Mouse (Mus musculus) CH12.LX (cell line): Measurements from ENCODE around the gene Ass1. TPM values are rescaled to one million over a fixed set of nuclear protein-coding genes. Genes with fewer than 3 reads are reported as not detected.

Source experiments
- DNase-seq: peaks from one replicate; pipeline ENCODE4 v3.0.0-alpha.2; 2013; ENCODE audit errors: extremely low read depth
- H3K27ac ChIP-seq: 2 replicates; pipeline ENCODE4 v1.5.1; 2012; ENCODE audit warnings: low read depth, mild to moderate bottlenecking, control low read depth, moderate library complexity; ENCODE audit not compliant: insufficient read depth
- H3K27me3 ChIP-seq: replicated peaks from 2 replicates; pipeline ENCODE3; 2012; ENCODE audit warnings: inconsistent platforms
- H3K36me3 ChIP-seq, 2 experiments: replicated peaks in 1 of 2; 2 replicates each; pipeline versions ENCODE3 to v1.6.1; 2012; ENCODE audit warnings: inconsistent platforms in 1 of 2, low read length in 1 of 2, mild to moderate bottlenecking in 1 of 2, mixed read lengths in 1 of 2, moderate library complexity in 1 of 2; ENCODE audit not compliant: control insufficient read depth in 1 of 2, insufficient read depth in 1 of 2
- H3K4me1 ChIP-seq, 2 experiments: 2 replicates each; pipeline ENCODE4 v1.6.1; 2012; ENCODE audit warnings: inconsistent platforms in 1 of 2, moderate library complexity in 1 of 2; ENCODE audit not compliant: insufficient read depth in 2 of 2, control insufficient read depth in 1 of 2
- H3K4me2 ChIP-seq: 2 replicates; pipeline ENCODE4 v1.6.1; 2012; ENCODE audit warnings: low read depth, mild to moderate bottlenecking, control low read depth; ENCODE audit not compliant: poor library complexity, insufficient read depth, severe bottlenecking
- H3K4me3 ChIP-seq, 3 experiments: fragments of 150-350 bp in 1 of 3; sonication (generic) in 1 of 3; replicated peaks in 1 of 3; 2 replicates each; pipeline versions ENCODE3 to v1.5.1; 2011 to 2012; ENCODE audit warnings: low read depth in 2 of 3, low read length in 2 of 3, mild to moderate bottlenecking in 2 of 3, moderate library complexity in 2 of 3, control low read depth in 1 of 3, improper control_type of control experiment in 1 of 3, inconsistent platforms in 1 of 3, mixed read lengths in 1 of 3; ENCODE audit not compliant: poor library complexity in 1 of 3
- H3K79me2 ChIP-seq: replicated peaks from 2 replicates; pipeline ENCODE4 v1.6.1; 2012; ENCODE audit warnings: mild to moderate bottlenecking, moderate library complexity; ENCODE audit not compliant: control insufficient read depth, poor library complexity, insufficient read depth, severe bottlenecking; ENCODE audit errors: extremely low read depth
- H3K9ac ChIP-seq: 2 replicates; pipeline ENCODE4 v1.6.1; 2012; ENCODE audit warnings: low read depth, mild to moderate bottlenecking, control low read depth, moderate library complexity; ENCODE audit not compliant: insufficient read depth
- H3K9me3 ChIP-seq: replicated peaks from 2 replicates; pipeline ENCODE3; 2012; ENCODE audit warnings: low read length, inconsistent platforms, mixed read lengths
- BHLHE40 ChIP-seq: IDR thresholded peaks from 2 replicates; pipeline ENCODE4 v1.6.1; 2011; ENCODE audit warnings: mild to moderate bottlenecking, low read depth, low read length, improper control_type of control experiment
- CTCF ChIP-seq, 2 experiments: IDR thresholded peaks in 1 of 2; conservative IDR thresholded peaks in 1 of 2; 2 replicates each; pipeline ENCODE4 v1.5.1; 2011 to 2012; ENCODE audit warnings: low read depth in 2 of 2, low read length in 2 of 2, improper control_type of control experiment in 1 of 2, inconsistent platforms in 1 of 2, mild to moderate bottlenecking in 1 of 2, moderate library complexity in 1 of 2
- E2F4 ChIP-seq: IDR thresholded peaks from 2 replicates; pipeline ENCODE4 v1.6.1; 2011; ENCODE audit warnings: low read depth, low read length, improper control_type of control experiment; ENCODE audit not compliant: insufficient replicate concordance
- GABPA ChIP-seq: IDR thresholded peaks from 2 replicates; pipeline ENCODE4 v1.6.1; 2012; ENCODE audit warnings: low read depth, low read length, improper control_type of control experiment, inconsistent platforms; ENCODE audit not compliant: insufficient replicate concordance
- HCFC1 ChIP-seq: IDR thresholded peaks from 2 replicates; pipeline ENCODE4 v1.6.1; 2012; ENCODE audit warnings: low read depth, mild to moderate bottlenecking, inconsistent platforms, low read length, improper control_type of control experiment
- JUND ChIP-seq: conservative IDR thresholded peaks from 2 replicates; pipeline ENCODE4 v1.6.1; 2011; ENCODE audit warnings: low read depth, low read length, improper control_type of control experiment
- MAX ChIP-seq: IDR thresholded peaks from 2 replicates; pipeline ENCODE4 v1.6.1; 2011; ENCODE audit warnings: low read length, improper control_type of control experiment
- MEF2A ChIP-seq: IDR thresholded peaks from 2 replicates; pipeline ENCODE4 v1.6.1; 2014; ENCODE audit warnings: low read depth, mild to moderate bottlenecking, inconsistent platforms, low read length, improper control_type of control experiment, borderline replicate concordance
- MYC ChIP-seq: IDR thresholded peaks from 2 replicates; pipeline ENCODE4 v1.6.1; 2011; ENCODE audit warnings: low read depth, mild to moderate bottlenecking, improper control_type of control experiment, low read length
- NRF1 ChIP-seq: IDR thresholded peaks from 2 replicates; pipeline ENCODE4 v1.6.1; 2014; ENCODE audit warnings: low read depth, mild to moderate bottlenecking, inconsistent platforms, low read length, improper control_type of control experiment, moderate library complexity
- RAD21 ChIP-seq: IDR thresholded peaks from 2 replicates; pipeline ENCODE4 v1.6.1; 2011; ENCODE audit warnings: low read depth, mild to moderate bottlenecking, low read length, improper control_type of control experiment, moderate library complexity
- SIN3A ChIP-seq: IDR thresholded peaks from 2 replicates; pipeline ENCODE4 v1.6.1; 2012; ENCODE audit warnings: low read length, improper control_type of control experiment, inconsistent platforms
- SMC3 ChIP-seq: IDR thresholded peaks from 2 replicates; pipeline ENCODE4 v1.6.1; 2011; ENCODE audit warnings: low read depth, low read length, improper control_type of control experiment
- TBP ChIP-seq: conservative IDR thresholded peaks from 2 replicates; pipeline ENCODE4 v1.6.1; 2011; ENCODE audit warnings: low read depth, low read length, improper control_type of control experiment
- TCF12 ChIP-seq: IDR thresholded peaks from 2 replicates; pipeline ENCODE4 v1.6.1; 2014; ENCODE audit warnings: low read depth, mild to moderate bottlenecking, inconsistent platforms, low read length, improper control_type of control experiment
- USF1 ChIP-seq: IDR thresholded peaks from 2 replicates; pipeline ENCODE4 v1.6.1; 2014; ENCODE audit warnings: low read depth, mild to moderate bottlenecking, inconsistent platforms, low read length, improper control_type of control experiment
- USF2 ChIP-seq: conservative IDR thresholded peaks from 2 replicates; pipeline ENCODE4 v1.6.1; 2011; ENCODE audit warnings: low read depth, low read length, improper control_type of control experiment
- ZKSCAN1 ChIP-seq: IDR thresholded peaks from 2 replicates; pipeline ENCODE4 v1.6.1; 2012; ENCODE audit warnings: low read depth, inconsistent platforms, low read length, improper control_type of control experiment, borderline replicate concordance
- ZNF384 ChIP-seq: IDR thresholded peaks from 2 replicates; pipeline ENCODE4 v1.6.1; 2012; ENCODE audit warnings: low read depth, low read length, improper control_type of control experiment, inconsistent platforms
- dilution Hi-C: fragments of 300-500 bp; cut with MboI; formaldehyde crosslinking; loops from 2 replicates; pipeline ENCODE4 v1.14.3; 2020; ENCODE audit warnings: low sequenced_read_pairs; ENCODE audit not compliant: extremely low pct_unique_long_range_greater_than_20kb, extremely low pct_ligation_motif_present
- in situ Hi-C: fragments of 300-500 bp; cut with MboI; formaldehyde crosslinking; loops from 3 replicates; pipeline ENCODE4 v1.14.3; 2019; ENCODE audit warnings: low sequenced_read_pairs, low pct_ligation_motif_present, low pct_unique_long_range_greater_than_20kb, mixed read lengths
- polyA plus RNA-seq: library from polyadenylated mRNA; unstranded; fragments of >175 nt; gene quantifications from 2 replicates; pipeline ENCODE4 v1.2.1, GENCODE M21; 2012; ENCODE audit warnings: low read depth; ENCODE audit not compliant: insufficient read length
- total RNA-seq, 2 experiments: library from RNA; depleted of rRNA; stranded (reverse); fragments of 300-350 nt in 1 of 2; fragments of >200 nt in 1 of 2; gene quantifications; 2 replicates each; pipeline ENCODE4 v1.2.3; 2012 to 2014

The Ass1 gene
- total and polyA plus RNA-seq, 3 experiments = 45.1 to 211 (median 87.8) TPM

DNA sequence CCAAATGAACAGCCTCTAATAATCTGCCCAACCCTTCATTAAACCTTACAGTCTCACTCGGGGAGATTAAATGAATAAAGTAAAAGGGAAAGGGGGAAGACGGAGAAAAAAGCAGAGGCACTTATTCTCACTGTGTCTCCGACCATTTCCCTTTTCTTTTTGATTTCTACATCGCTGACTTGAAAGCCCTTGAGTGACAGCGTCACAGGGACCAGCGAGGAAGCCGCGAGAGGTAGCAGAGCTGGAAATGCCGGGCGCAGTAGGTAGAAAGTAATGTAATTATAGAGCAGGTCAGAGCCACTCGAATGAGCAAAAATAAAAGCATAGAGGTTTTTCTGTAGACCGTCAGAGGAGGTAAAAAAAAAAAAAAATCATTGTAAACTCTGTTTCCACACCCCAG lies 46.5 kb downstream of the Ass1 start:
- in situ Hi-C loops = no loop called here
- Histone ChIP-seq H3K36me3 (peaks cover 25 to 95% of the 10 kb centered on the region in 2 experiments), H3K9me3 (peaks cover 22% of the 10 kb centered on the region), H3K27ac (no peak overlapping the region), H3K27me3 (no peaks in the 10 kb centered on the region), H3K4me3 (no peak overlapping the region)
- no peak for DNase-seq
- TF ChIP-seq ZKSCAN1 (no peak), E2F4 (no peak), MEF2A (no peak), NRF1 (no peak), SIN3A (no peak), TBP (no peak), USF1 (no peak), MAX (no peak), USF2 (no peak), MYC (no peak), BHLHE40 (no peak)
- TF ChIP-seq, all 38 proteins: peak for 0
- no peaks in the 10 kb centered on the region for H3K79me2 ChIP-seq
- dilution Hi-C loops = no loop called here
- no peak overlapping the region for H3K4me2 ChIP-seq
- H3K9ac ChIP-seq = no peak overlapping the region
- H3K4me1 ChIP-seq = no peaks in the 10 kb centered on the region

GRCm38 (mm10) chr2:31521800-31522335 lies 51.9 kb downstream of the Ass1 start:
- Histone ChIP-seq H3K36me3 (peaks cover 7 to 47% of the 10 kb centered on the region in 2 experiments), H3K4me3 (no peak overlapping the region), H3K27me3 (no peaks in the 10 kb centered on the region), H3K27ac (no peak overlapping the region), H3K4me2 (no peak overlapping the region), H3K9ac (no peak overlapping the region)
- TF ChIP-seq BHLHE40 (no peak), ZNF384 (no peak), RAD21 (no peak), SMC3 (no peak), JUND (no peak), TCF12 (no peak), HCFC1 (no peak), E2F4 (no peak), GABPA (no peak), CTCF (conservative IDR thresholded peaks at IDR 0.05 in 1 of 2, IDR thresholded peaks at IDR 0.05 in 1 of 2; ENCODE audit: low read depth in 2 of 2, low read length in 2 of 2) (no peak)
- TF ChIP-seq, all 38 proteins: peak for 0
- H3K4me1 ChIP-seq = no peaks in the 10 kb centered on the region
- H3K9me3 ChIP-seq = no peaks in the 10 kb centered on the region
- in situ Hi-C loops = no loop called here
- DNase-seq = no peak
- dilution Hi-C loops = no loop called here
- H3K79me2 ChIP-seq = no peaks in the 10 kb centered on the region
